Mouse (Mus musculus): ENCODE data around the gene Ncoa1. TPM values are rescaled to one million over a fixed set of nuclear protein-coding genes. Genes with fewer than 3 reads are reported as not detected.

Ncoa1 gene
- total and polyA plus RNA-seq, 2 experiments = 9.3 TPM

- no peak for DNase-seq (ENCODE audit: extremely low read depth, low read depth, low spot score)
- Histone ChIP-seq H3K4me3 (ENCODE audit: insufficient read depth, low read depth, low read length) (no peak overlapping the region), H3K27ac (replicated peaks; ENCODE audit: insufficient read depth, low read depth, low read length) (no peak overlapping the region), H3K4me1 (ENCODE audit: control insufficient read depth, insufficient read depth, low read length) (peaks cover 9% of the 10 kb centered on the region), H3K36me3 (ENCODE audit: control insufficient read depth, insufficient read depth, low read length) (no peaks in the 10 kb centered on the region), H3K79me2 (ENCODE audit: control insufficient read depth, insufficient read depth, low read length) (peaks cover 9% of the 10 kb centered on the region; the same call in 1 of the 2 replicates), H3K9ac (ENCODE audit: low read depth, low read length) (no peak overlapping the region), H3K27me3 (ENCODE audit: control insufficient read depth, insufficient read depth, low read length) (no peaks in the 10 kb centered on the region)
- TF ChIP-seq POLR2A (IDR thresholded peaks at IDR 0.05; ENCODE audit: extremely low read depth, insufficient read depth, low read length) = no peak
- 75% methylated on average over 5 of the region's 5 CpGs for WGBS
Measured at GRCm38 (mm10) chr12:4390721-4391120, 86.3 kb downstream of the Ncoa1 start.

GRCm38 (mm10) chr12:4386077-4386719, 90.8 kb downstream of the Ncoa1 start:
- 26% methylated on average over 3 of the region's 3 CpGs for WGBS
- Histone ChIP-seq H3K4me3 (ENCODE audit: insufficient read depth, low read depth, low read length) (no peak overlapping the region), H3K27ac (replicated peaks; ENCODE audit: insufficient read depth, low read depth, low read length) (peak overlapping the region; percentile 52), H3K9ac (ENCODE audit: low read depth, low read length) (no peak overlapping the region), H3K79me2 (ENCODE audit: control insufficient read depth, insufficient read depth, low read length) (peaks cover 15% of the 10 kb centered on the region; the same call in 1 of the 2 replicates), H3K4me1 (ENCODE audit: control insufficient read depth, insufficient read depth, low read length) (peaks cover 8% of the 10 kb centered on the region), H3K36me3 (ENCODE audit: control insufficient read depth, insufficient read depth, low read length) (no peaks in the 10 kb centered on the region), H3K27me3 (ENCODE audit: control insufficient read depth, insufficient read depth, low read length) (no peaks in the 10 kb centered on the region)
- TF ChIP-seq POLR2A (IDR thresholded peaks at IDR 0.05; ENCODE audit: extremely low read depth, insufficient read depth, low read length) (no peak), CTCF (IDR thresholded peaks at IDR 0.05; ENCODE audit: low read depth, low read length) (no peak)
- peak; percentile 86 for DNase-seq (ENCODE audit: extremely low read depth, low read depth, low spot score)

- 96% methylated on average over 3 of the region's 3 CpGs for WGBS
- peaks cover 8% of the 10 kb centered on the region for H3K4me1 ChIP-seq (ENCODE audit: control insufficient read depth, insufficient read depth, low read length)
- H3K79me2 ChIP-seq (ENCODE audit: control insufficient read depth, insufficient read depth, low read length) = peaks cover 9% of the 10 kb centered on the region; the same call in 1 of the 2 replicates
- H3K27ac ChIP-seq (replicated peaks; ENCODE audit: insufficient read depth, low read depth, low read length) = no peak overlapping the region
- DNase-seq (ENCODE audit: extremely low read depth, low read depth, low spot score) = no peak
- H3K27me3 ChIP-seq (ENCODE audit: control insufficient read depth, insufficient read depth, low read length) = no peaks in the 10 kb centered on the region
- no peak overlapping the region for H3K9ac ChIP-seq (ENCODE audit: low read depth, low read length)
- TF ChIP-seq POLR2A (IDR thresholded peaks at IDR 0.05; ENCODE audit: extremely low read depth, insufficient read depth, low read length) (no peak), CTCF (IDR thresholded peaks at IDR 0.05; ENCODE audit: low read depth, low read length) (no peak)
- H3K4me3 ChIP-seq (ENCODE audit: insufficient read depth, low read depth, low read length) = no peak overlapping the region
- H3K36me3 ChIP-seq (ENCODE audit: control insufficient read depth, insufficient read depth, low read length) = no peaks in the 10 kb centered on the region
Measured at GRCm38 (mm10) chr12:4383061-4383460, 93.9 kb downstream of the Ncoa1 start.

GRCm38 (mm10) chr12:4379298-4379957, 97.6 kb downstream of the Ncoa1 start:
- no peak for DNase-seq (ENCODE audit: extremely low read depth, low read depth, low spot score)
- WGBS = 69% methylated on average over 7 of the region's 7 CpGs

GRCm38 (mm10) chr12:4376475-4376874, 100.5 kb downstream of the Ncoa1 start:
- 90% methylated on average over 4 of the region's 4 CpGs for WGBS
- no peak for DNase-seq (ENCODE audit: extremely low read depth, low read depth, low spot score)
- TF ChIP-seq CTCF (IDR thresholded peaks at IDR 0.05; ENCODE audit: low read depth, low read length) = no peak
- no peak for TF ChIP-seq POLR2A (IDR thresholded peaks at IDR 0.05; ENCODE audit: extremely low read depth, insufficient read depth, low read length)

More at GRCm38 (mm10) chr12:4379298-4379957, 97.6 kb downstream of the Ncoa1 start:
- Histone ChIP-seq H3K79me2 (ENCODE audit: control insufficient read depth, insufficient read depth, low read length) (peaks cover 7% of the 10 kb centered on the region; the same call in 1 of the 2 replicates), H3K4me1 (ENCODE audit: control insufficient read depth, insufficient read depth, low read length) (no peaks in the 10 kb centered on the region; the same call in 1 of the 2 replicates), H3K27me3 (ENCODE audit: control insufficient read depth, insufficient read depth, low read length) (no peaks in the 10 kb centered on the region), H3K27ac (replicated peaks; ENCODE audit: insufficient read depth, low read depth, low read length) (no peak overlapping the region), H3K9ac (ENCODE audit: low read depth, low read length) (no peak overlapping the region), H3K36me3 (ENCODE audit: control insufficient read depth, insufficient read depth, low read length) (no peaks in the 10 kb centered on the region), H3K4me3 (ENCODE audit: insufficient read depth, low read depth, low read length) (no peak overlapping the region)
- TF ChIP-seq POLR2A (IDR thresholded peaks at IDR 0.05; ENCODE audit: extremely low read depth, insufficient read depth, low read length) (no peak), CTCF (IDR thresholded peaks at IDR 0.05; ENCODE audit: low read depth, low read length) (no peak)

More at GRCm38 (mm10) chr12:4376475-4376874, 100.5 kb downstream of the Ncoa1 start:
- Histone ChIP-seq H3K4me1 (ENCODE audit: control insufficient read depth, insufficient read depth, low read length) (no peaks in the 10 kb centered on the region; the same call in 1 of the 2 replicates), H3K27me3 (ENCODE audit: control insufficient read depth, insufficient read depth, low read length) (no peaks in the 10 kb centered on the region), H3K9ac (ENCODE audit: low read depth, low read length) (no peak overlapping the region), H3K79me2 (ENCODE audit: control insufficient read depth, insufficient read depth, low read length) (peaks cover 7% of the 10 kb centered on the region; the same call in 1 of the 2 replicates), H3K36me3 (ENCODE audit: control insufficient read depth, insufficient read depth, low read length) (no peaks in the 10 kb centered on the region), H3K27ac (replicated peaks; ENCODE audit: insufficient read depth, low read depth, low read length) (no peak overlapping the region), H3K4me3 (ENCODE audit: insufficient read depth, low read depth, low read length) (no peak overlapping the region)

Data from liver, adult 2 months (tissue).